Mouse (Mus musculus) forebrain, embryonic 10.5 days (tissue): ENCODE results near the gene Pappa2. TPM values are rescaled to one million over a fixed set of nuclear protein-coding genes. Genes with fewer than 3 reads are reported as not detected.

Experiments used
- DNase-seq: peaks from one replicate; pipeline ENCODE4 v3.0.0-alpha.2; 2017; ENCODE audit warnings: low spot score; ENCODE audit errors: extremely low spot score
- H3K27ac ChIP-seq: fragments of 300-500 bp; sonication (generic); 2 replicates; pipeline ENCODE4 v1.5.1; 2016; ENCODE audit warnings: mild to moderate bottlenecking
- H3K27me3 ChIP-seq: fragments of 300-500 bp; sonication (generic); 2 replicates; pipeline ENCODE4 v1.6.1; 2016; ENCODE audit warnings: mild to moderate bottlenecking; ENCODE audit not compliant: poor library complexity, severe bottlenecking
- H3K36me3 ChIP-seq: fragments of 300-500 bp; sonication (generic); replicated peaks from 2 replicates; pipeline ENCODE4 v1.6.1; 2016; ENCODE audit warnings: mild to moderate bottlenecking, moderate library complexity
- H3K4me1 ChIP-seq: fragments of 300-500 bp; sonication (generic); 2 replicates; pipeline ENCODE4 v1.6.1; 2016
- H3K4me3 ChIP-seq: fragments of 300-500 bp; sonication (generic); 2 replicates; pipeline ENCODE4 v1.5.1; 2016; ENCODE audit warnings: mild to moderate bottlenecking, moderate library complexity
- H3K9me3 ChIP-seq: fragments of 300-500 bp; sonication (generic); 2 replicates; pipeline ENCODE4 v1.6.1; 2016; ENCODE audit warnings: mild to moderate bottlenecking, moderate library complexity
- WGBS: fragments of 180-500 bp; shearing (Covaris S2); methylation state at CpG from one replicate; pipeline ENCODE4 v1.1.7; 2016; 5-methylcytosine and 5-hydroxymethylcytosine counted together
- polyA plus RNA-seq: library from polyadenylated mRNA; unstranded; fragments of >200 nt; fragmentation: Nextera tagmentation; extraction: Ambion mirVana; gene quantifications from 2 replicates; pipeline ENCODE4 v1.2.1, GENCODE M21; 2016

The Pappa2 gene
- 0.12 and 0.21 TPM in 2 replicates for polyA plus RNA-seq

DNA sequence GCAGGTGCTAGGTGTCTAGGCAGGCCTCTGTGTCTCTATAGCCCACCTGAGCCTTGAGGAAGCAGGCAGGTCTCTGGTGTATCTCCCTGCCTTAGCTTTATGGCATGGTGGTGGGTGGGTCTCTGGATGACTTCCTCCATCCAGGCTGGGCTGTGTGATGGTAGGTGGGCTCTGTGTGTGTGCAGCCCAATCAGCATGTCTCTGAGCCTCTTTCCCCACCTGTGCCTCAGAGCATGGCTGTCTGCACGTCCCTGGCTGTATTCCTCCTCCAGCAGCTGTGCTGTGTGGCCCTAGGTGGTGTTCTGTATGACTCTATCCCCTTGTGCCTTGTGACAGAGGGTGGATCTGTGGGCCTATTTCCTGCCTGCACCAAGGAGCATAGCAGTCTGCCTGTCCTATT lies at the start of gene Pappa2:
Gene Pappa2, minus strand, starts transcription at position 101 of the 400 bp plus-strand sequence.
- 71% methylated on average over 1 of the region's 1 CpGs for whole genome bisulfite sequencing
- no peak within 1 kb of the TSS for H3K27ac ChIP-seq
- no peaks in the 10 kb centered on the region for H3K27me3 ChIP-seq
- H3K4me3 ChIP-seq = no peak within 1 kb of the TSS
- H3K9me3 ChIP-seq = no peaks in the 10 kb centered on the region
- no peak for DNase-seq
- no peaks in the 10 kb centered on the region for H3K36me3 ChIP-seq
- no peaks in the 10 kb centered on the region for H3K4me1 ChIP-seq

DNA sequence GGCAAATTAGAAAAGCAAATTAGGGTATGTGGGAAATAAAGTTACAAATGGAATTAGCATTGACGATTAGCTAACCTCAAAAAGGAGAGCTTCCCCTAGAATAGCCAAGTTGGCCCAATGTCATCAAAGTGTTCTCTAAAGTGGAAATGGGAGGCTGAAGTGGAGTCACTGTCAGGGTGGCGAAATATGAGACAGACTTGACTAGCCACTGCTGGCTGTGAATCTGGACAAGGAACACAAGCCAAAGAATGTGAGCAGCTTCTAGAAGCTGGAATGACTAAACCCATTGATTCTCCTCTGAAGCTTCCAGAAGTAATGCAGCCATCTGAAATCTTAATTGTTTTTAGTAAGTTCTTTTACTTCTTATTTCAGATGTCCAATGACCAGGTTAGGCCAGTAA lies 48.8 kb upstream of the Pappa2 start:
- DNase-seq = no peak
- no peak overlapping the region for H3K27ac ChIP-seq
- 95% methylated on average over 2 of the region's 2 CpGs for WGBS

DNA sequence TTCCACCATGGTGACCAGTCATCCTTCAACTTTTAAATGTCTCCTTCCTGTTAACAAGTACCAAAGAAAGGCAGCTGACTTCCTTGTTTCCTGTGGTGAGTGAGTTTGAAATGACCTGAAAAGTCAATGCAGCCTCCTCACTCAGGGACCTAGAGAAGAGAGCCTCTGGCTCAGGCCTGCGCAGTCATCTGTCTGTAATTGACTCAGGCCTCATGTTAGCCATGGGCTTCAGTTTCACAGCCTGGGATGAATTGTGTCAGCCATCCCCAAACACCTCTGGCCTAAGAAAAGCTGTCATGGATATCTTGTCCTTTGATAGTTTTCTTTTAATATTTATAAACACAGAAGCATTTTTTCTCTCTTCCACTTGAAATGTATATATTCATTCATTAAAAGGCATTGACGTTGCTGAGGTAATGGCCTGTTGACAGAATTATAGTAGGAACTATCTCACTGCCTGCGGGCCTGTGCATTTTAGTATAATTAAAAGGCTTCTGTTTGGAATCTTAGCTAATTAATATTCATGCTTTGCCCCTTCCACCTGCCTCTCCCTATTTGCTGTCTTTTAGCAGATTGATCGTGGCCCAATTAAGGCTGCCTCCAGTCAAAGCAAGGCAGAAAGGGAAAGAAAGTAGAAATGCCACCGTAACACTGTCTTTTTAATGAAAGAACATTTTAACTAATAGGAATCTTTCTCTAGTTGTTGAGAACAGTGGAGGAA lies 34.8 kb upstream of the Pappa2 start:
- whole genome bisulfite sequencing = 84% methylated on average over 5 of the region's 5 CpGs
- Histone ChIP-seq H3K4me3 (no peak overlapping the region), H3K36me3 (no peaks in the 10 kb centered on the region), H3K27me3 (no peaks in the 10 kb centered on the region), H3K27ac (no peak overlapping the region), H3K9me3 (no peaks in the 10 kb centered on the region), H3K4me1 (no peaks in the 10 kb centered on the region)
- DNase-seq = no peak

More for the DNA sequence above, 48.8 kb upstream of the Pappa2 start:
- Histone ChIP-seq H3K4me1 (no peaks in the 10 kb centered on the region), H3K9me3 (no peaks in the 10 kb centered on the region), H3K36me3 (no peaks in the 10 kb centered on the region), H3K4me3 (no peak overlapping the region), H3K27me3 (no peaks in the 10 kb centered on the region)

DNA sequence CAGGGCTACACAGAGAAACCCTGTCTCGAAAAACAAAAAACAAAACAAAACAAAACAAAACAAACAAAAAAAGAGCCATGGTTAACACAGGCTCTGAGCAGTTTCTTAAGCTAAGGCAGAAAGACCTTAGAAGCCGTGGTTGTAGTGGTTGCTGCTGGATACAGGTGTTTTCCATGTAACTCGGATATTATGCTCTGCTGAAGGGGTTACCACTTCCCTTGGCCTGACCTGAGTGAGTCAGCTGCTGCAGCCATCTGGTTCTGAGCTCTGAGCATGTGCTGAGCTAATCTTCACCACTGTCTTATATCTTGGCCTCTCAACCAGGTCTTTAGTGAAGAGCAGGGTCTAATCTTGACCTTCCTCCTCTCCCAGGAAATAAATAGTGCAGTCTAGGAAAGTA lies 6.8 kb upstream of the Pappa2 start:
- no peaks in the 10 kb centered on the region for H3K4me1 ChIP-seq
- H3K27me3 ChIP-seq = no peaks in the 10 kb centered on the region
- WGBS = 85% methylated on average over 3 of the region's 3 CpGs

DNA sequence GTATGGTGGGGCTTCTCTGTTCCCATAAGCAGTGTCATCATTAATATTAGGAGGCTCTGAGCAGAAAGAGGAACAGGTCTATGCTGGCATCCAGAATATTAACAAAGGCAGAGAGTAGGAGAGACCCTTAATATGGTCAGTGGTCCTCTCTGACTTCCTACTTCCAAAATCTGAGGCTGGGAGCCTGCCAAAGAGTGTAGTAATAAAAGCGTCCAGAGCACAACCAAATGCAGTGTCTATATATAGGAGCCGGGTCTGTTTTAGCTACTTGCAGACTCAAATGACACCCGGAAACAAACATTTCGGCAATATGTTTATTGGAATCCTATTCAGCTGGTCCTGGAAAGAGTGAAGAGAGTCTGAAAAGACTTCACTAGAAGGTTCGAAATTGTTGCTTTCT lies 17.9 kb downstream of the Pappa2 start:
- no peak overlapping the region for H3K27ac ChIP-seq
- no peak for DNase-seq
- no peaks in the 10 kb centered on the region for H3K36me3 ChIP-seq
- H3K4me3 ChIP-seq = no peak overlapping the region
- WGBS = 91% methylated on average over 5 of the region's 5 CpGs
- H3K9me3 ChIP-seq = no peaks in the 10 kb centered on the region
- peaks cover 14% of the 10 kb centered on the region for H3K27me3 ChIP-seq
- peaks cover 33% of the 10 kb centered on the region for H3K4me1 ChIP-seq

More for the DNA sequence above, 6.8 kb upstream of the Pappa2 start:
- H3K4me3 ChIP-seq = no peak overlapping the region
- no peaks in the 10 kb centered on the region for H3K9me3 ChIP-seq
- DNase-seq = no peak
- no peaks in the 10 kb centered on the region for H3K36me3 ChIP-seq
- H3K27ac ChIP-seq = no peak overlapping the region

DNA sequence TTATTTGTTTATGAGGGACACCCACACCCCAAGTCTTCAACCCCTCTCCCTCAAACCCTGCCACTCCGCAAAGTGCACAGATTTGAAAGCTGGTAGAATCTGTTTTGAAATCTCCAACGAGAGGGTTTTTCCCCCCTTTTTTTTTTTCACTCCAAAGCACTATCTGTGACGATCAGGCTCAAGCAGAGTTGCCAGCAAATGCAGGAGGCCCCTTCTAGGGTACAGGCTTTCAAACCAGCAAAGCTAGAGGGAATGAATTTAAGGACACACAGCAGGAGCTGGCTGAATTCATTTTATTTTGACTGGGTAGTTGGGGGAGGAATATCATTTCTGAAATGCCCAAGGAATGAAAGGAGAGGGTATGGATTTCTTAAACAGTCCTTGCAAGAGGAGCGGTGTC lies 19.3 kb downstream of the Pappa2 start:
- no peak for DNase-seq
- 39% methylated on average over 4 of the region's 4 CpGs for WGBS
- peak overlapping the region; percentile 28; the same call in 1 of the 2 replicates for H3K4me3 ChIP-seq

DNA sequence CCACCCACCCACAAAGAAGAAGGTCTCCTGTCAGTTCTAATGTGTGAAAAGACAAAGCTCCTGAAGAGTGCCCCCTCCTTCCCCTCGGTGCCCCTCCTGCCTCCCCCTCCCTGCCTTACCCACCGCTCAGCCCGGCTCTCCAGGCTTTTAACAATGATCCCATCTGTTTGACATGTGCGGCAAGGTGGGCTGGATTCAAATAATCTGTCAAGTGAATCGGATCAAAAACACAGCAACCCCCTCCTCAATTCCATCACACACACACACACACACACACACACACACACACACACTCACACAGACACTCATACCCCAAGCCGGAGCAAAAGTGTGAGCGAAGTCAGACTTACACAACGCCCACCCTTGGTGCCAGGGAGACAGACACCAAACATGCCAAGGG lies 19.7 kb downstream of the Pappa2 start:
- Histone ChIP-seq H3K9me3 (no peaks in the 10 kb centered on the region), H3K4me3 (peak overlapping the region; percentile 28; the same call in 1 of the 2 replicates), H3K27me3 (peaks cover 14% of the 10 kb centered on the region), H3K27ac (peak overlapping the region; percentile 46; the same call in 1 of the 2 replicates), H3K4me1 (peaks cover 33% of the 10 kb centered on the region), H3K36me3 (no peaks in the 10 kb centered on the region)
- DNase-seq = no peak
- 28% methylated on average over 8 of the region's 8 CpGs for WGBS

More for the DNA sequence above, 19.3 kb downstream of the Pappa2 start:
- no peaks in the 10 kb centered on the region for H3K36me3 ChIP-seq
- H3K27ac ChIP-seq = peak overlapping the region; percentile 46; the same call in 1 of the 2 replicates
- peaks cover 33% of the 10 kb centered on the region for H3K4me1 ChIP-seq
- peaks cover 14% of the 10 kb centered on the region for H3K27me3 ChIP-seq
- no peaks in the 10 kb centered on the region for H3K9me3 ChIP-seq

DNA sequence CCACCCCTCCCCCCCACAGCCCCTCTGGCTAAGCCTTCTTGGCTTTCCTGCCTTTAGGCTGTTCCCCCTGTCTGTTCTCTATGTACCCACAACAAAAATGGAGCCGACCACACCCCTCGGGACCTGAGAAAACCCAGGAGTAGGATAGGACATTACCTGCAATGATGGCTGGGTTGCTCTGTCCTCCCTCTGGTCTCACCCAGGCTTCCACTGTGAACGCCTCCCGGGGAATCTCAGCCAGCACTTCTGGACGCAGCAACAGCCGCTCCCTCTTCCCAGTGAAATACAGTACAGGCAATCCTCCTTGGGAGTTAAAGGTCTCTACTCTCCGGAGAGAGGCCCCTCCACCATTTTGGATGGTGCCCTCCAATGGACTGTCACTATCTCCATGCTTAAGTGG lies 23.9 kb downstream of the Pappa2 start:
- 86% methylated on average over 7 of the region's 7 CpGs for WGBS
- no peak for DNase-seq

DNA sequence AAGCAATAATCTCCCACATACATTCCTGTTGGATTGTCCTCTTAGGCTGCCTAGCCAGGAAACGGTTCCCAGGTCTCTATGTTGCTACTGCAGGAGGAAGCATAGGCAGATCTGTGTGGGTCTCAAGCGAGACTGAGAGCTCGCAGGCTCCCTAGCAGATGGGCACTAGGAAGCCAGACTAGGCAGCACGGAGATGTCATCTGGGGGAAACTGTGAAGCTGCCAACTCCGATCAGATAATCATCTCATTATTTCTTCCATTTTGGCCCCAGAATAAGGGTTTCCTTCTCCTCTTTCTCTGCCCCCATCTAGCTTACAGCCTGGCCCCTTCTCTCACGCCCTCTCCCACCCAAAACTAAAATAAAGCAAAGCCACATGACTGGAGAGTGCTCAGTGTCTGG lies 25.5 kb downstream of the Pappa2 start:
- 85% methylated on average over 6 of the region's 6 CpGs for WGBS
- no peak for DNase-seq
- Histone ChIP-seq H3K9me3 (no peaks in the 10 kb centered on the region), H3K4me1 (peaks cover 17% of the 10 kb centered on the region), H3K27me3 (peaks cover 4% of the 10 kb centered on the region; the same call in 1 of the 2 replicates), H3K4me3 (no peak overlapping the region), H3K27ac (no peak overlapping the region), H3K36me3 (no peaks in the 10 kb centered on the region)

More for the DNA sequence above, 23.9 kb downstream of the Pappa2 start:
- Histone ChIP-seq H3K27me3 (peaks cover 9% of the 10 kb centered on the region), H3K27ac (no peak overlapping the region), H3K4me1 (peaks cover 32% of the 10 kb centered on the region), H3K4me3 (no peak overlapping the region), H3K9me3 (no peaks in the 10 kb centered on the region), H3K36me3 (no peaks in the 10 kb centered on the region)

DNA sequence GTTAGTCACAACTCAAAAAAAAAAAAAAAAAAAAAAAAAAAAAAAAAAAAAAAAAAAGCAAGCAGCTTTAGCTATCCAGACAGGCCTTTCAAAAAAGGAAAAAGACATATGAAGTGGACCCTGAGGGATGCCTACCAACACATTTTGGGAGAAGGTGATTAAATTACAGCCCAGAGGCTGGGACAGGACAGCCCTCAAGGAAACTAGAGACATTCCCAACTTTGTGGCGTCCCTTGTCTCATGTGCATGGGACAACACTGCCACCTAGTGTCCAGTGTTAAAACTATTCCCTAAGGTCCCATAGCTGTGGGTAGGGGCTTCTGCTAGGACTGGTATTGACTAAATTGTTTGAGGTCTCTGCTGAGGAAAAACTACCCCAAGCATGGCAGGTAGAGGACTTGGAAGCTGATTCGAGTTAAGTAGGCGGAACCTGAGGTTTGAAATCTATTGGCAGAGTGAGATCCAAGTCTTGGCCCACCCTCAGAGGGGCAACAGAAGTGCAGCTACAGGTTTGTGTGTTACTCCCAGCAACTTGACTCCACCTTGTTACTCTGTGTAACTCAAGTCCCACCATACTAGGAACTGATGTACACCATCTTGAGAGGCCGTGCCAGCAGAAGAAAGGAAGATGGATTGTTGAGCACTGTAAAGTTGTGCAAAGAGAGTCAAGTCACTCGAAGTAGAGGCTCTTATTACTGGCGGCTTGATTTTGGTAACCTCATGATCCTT lies 26.6 kb downstream of the Pappa2 start:
- DNase-seq = peak; percentile 65
- Histone ChIP-seq H3K9me3 (no peaks in the 10 kb centered on the region), H3K4me3 (no peak overlapping the region), H3K27me3 (no peaks in the 10 kb centered on the region), H3K36me3 (no peaks in the 10 kb centered on the region), H3K27ac (no peak overlapping the region), H3K4me1 (peaks cover 7% of the 10 kb centered on the region)
- 48% methylated on average over 6 of the region's 6 CpGs for WGBS

DNA sequence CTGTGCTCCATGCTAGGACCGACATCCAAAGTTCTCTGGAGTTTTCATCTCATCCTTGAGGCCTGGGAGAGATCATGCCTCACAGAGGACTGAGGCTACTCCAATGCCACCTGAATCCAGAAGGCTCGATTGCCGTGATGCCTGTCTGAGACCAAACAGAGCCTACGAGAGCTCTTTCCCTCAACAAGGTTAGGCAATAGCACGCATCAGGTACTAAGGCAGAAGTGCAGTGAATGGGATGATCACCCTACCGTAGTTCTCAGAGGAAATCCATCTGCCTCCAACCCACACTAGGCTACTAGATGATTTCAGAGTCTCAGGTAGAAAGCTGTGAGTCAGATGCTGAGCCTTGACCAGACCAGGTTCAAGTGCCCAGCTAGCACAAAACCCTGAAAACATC lies 31.2 kb downstream of the Pappa2 start:
- H3K27ac ChIP-seq = no peak overlapping the region
- H3K9me3 ChIP-seq = no peaks in the 10 kb centered on the region
- no peaks in the 10 kb centered on the region for H3K36me3 ChIP-seq
- H3K4me3 ChIP-seq = no peak overlapping the region
- WGBS = 87% methylated on average over 6 of the region's 6 CpGs
- no peaks in the 10 kb centered on the region for H3K27me3 ChIP-seq
- H3K4me1 ChIP-seq = peaks cover 4% of the 10 kb centered on the region; the same call in 1 of the 2 replicates
- DNase-seq = no peak

DNA sequence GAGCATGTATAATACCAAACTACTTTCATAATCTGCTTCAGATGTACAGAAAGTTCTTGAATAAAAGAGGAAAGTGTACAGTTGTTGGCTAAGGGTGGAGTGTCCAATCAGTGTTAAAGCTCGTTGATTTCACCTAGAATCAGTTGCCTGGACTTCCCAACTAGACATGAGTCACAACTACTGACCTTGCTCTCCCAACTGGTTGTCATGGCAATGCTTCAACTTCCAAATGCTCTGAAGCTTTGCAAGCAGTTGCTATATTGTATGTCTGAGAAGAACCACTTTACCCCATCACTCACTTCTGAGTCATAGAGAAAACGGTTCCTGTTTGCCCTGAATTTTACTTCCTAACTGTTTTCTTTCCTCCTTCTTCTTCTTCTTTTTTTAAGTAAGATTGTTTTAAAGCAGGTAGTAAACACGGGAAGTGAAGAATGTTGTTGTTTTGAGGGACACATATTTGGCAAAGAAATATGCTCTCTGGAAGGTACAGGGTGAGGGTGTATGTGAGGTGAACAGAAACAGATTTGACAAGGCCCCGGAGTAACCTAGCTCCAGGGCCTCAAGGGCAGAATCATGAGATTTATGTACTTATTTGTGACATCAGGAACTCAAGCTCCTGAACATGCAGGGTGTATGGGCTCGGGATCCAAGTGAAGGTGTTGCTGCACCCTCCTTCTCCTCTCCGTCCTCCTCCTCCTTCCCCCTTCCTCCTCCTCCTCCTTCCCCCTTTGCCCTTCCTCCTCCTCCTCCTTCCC lies 32.1 kb downstream of the Pappa2 start:
- 84% methylated on average over 6 of the region's 6 CpGs for WGBS
- no peaks in the 10 kb centered on the region for H3K36me3 ChIP-seq

More for the DNA sequence above, 32.1 kb downstream of the Pappa2 start:
- no peak overlapping the region for H3K4me3 ChIP-seq
- no peaks in the 10 kb centered on the region for H3K9me3 ChIP-seq
- DNase-seq = no peak
- no peaks in the 10 kb centered on the region for H3K27me3 ChIP-seq
- H3K27ac ChIP-seq = no peak overlapping the region
- H3K4me1 ChIP-seq = peaks cover 3% of the 10 kb centered on the region; the same call in 1 of the 2 replicates
